Mouse (Mus musculus) frontal cortex, postnatal 36 days (tissue): ENCODE data around the gene M6pr.

Experiments used
- DNase-seq, 2 experiments: peaks; one replicate each; pipeline ENCODE4 v3.0.0; 2022; ENCODE audit warnings: low spot score in 2 of 2

The M6pr gene

GRCm38 (mm10) chr6:122297279-122298222 is 11.0 kb upstream of the M6pr start:
- DNase-seq = peak in 1 of 2 experiments; percentile 12

GRCm38 (mm10) chr6:122298223-122298609 is 10.3 kb upstream of the M6pr start:
- no peak for DNase-seq

GRCm38 (mm10) chr6:122299621-122300133 is 8.8 kb upstream of the M6pr start:
- DNase-seq = no peak

- DNase-seq = no peak
Measured at GRCm38 (mm10) chr6:122302121-122302520, 6.4 kb upstream of the M6pr start.

- no peak for DNase-seq
Measured at GRCm38 (mm10) chr6:122302661-122303060, 5.9 kb upstream of the M6pr start.

- DNase-seq = no peak
Measured at GRCm38 (mm10) chr6:122303526-122303925, 5.0 kb upstream of the M6pr start.

GRCm38 (mm10) chr6:122304355-122304754 is 4.2 kb upstream of the M6pr start:
- DNase-seq = peak; percentile 75 to 83

- DNase-seq = no peak
Measured at GRCm38 (mm10) chr6:122304790-122305555, 3.5 kb upstream of the M6pr start.

- no peak for DNase-seq
Measured at GRCm38 (mm10) chr6:122306707-122307106, 1.8 kb upstream of the M6pr start.

GRCm38 (mm10) chr6:122308136-122308504 is 400 bp upstream of the M6pr start:
- peak in 1 of 2 experiments; percentile 10 for DNase-seq

- DNase-seq = no peak
Measured at GRCm38 (mm10) chr6:122309446-122309960, 983 bp downstream of the M6pr start.

- DNase-seq = no peak
Measured at GRCm38 (mm10) chr6:122310187-122310820, 1.8 kb downstream of the M6pr start.

GRCm38 (mm10) chr6:122318726-122319125 is 10.2 kb downstream of the M6pr start:
- DNase-seq = no peak

- DNase-seq = no peak
Measured at GRCm38 (mm10) chr6:122325361-122325975, 16.9 kb downstream of the M6pr start.

- DNase-seq = no peak
Measured at GRCm38 (mm10) chr6:122333081-122333612, 24.6 kb downstream of the M6pr start.

- DNase-seq = no peak
Measured at GRCm38 (mm10) chr6:122334786-122335340, 26.3 kb downstream of the M6pr start.

GRCm38 (mm10) chr6:122337546-122337945 is 29.0 kb downstream of the M6pr start:
- DNase-seq = no peak

GRCm38 (mm10) chr6:122339047-122339647 is 30.6 kb downstream of the M6pr start:
- DNase-seq = peak; percentile 71 to 76

GRCm38 (mm10) chr6:122339648-122340341 is 31.3 kb downstream of the M6pr start:
- DNase-seq = peak; percentile 71 to 75
